Mouse (Mus musculus): Measurements from ENCODE around the gene Rpsa. TPM values are rescaled to one million over a fixed set of nuclear protein-coding genes. Genes with fewer than 3 reads are reported as not detected.

Rpsa gene
- 737 and 982 TPM in 2 replicates for polyA plus RNA-seq (2012; ENCODE audit: insufficient read depth, insufficient read length, missing spikeins)

DNA sequence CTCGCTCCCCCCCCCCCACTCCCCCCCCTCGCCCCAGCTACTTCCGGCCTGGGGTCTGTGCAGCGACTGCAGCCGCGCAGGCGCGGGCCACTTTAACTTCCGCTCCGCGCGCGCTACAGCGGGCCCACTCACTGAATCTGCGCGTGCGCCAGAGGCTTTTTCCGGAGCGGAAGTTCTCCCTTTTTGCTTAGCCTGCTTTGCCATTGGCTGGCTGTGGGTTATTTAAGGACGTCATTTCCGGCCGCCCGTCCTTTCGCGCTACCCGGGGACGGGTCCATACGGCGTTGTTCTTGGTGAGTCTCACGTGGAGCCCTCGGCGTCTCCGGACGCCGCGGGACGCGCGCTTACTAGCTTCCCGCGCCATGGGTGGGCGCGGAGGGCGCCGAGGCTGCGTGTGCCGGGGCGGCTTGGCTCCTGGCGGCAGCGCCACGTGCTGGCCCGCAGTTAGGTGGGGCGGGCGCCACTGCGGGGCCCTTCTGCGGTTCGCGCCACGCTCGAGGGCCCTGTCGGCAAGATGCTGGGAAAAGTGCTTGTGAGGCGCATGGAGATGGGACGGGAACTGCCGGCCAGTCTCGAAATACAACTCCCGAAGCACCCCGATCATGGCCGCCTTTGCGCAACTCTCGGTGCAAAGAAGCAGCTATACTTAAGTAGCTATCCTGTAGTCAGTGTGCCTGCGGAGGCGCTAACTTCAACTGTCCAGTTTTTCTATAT, at the start of gene Rpsa:
Gene Rpsa, plus strand, starts transcription at position 152 of the 714 bp plus-strand sequence.
- H3K4me3 ChIP-seq (ENCODE audit: insufficient read depth, low read depth, low read length), result peak within 1 kb of the TSS; percentile 89
- no peaks in the 10 kb centered on the region for H3K4me1 ChIP-seq (ENCODE audit: control insufficient read depth, insufficient read depth, insufficient read length, low read length)
- H3K27ac ChIP-seq (replicated peaks; ENCODE audit: low read depth, low read length), result peak within 1 kb of the TSS; percentile 81

DNA sequence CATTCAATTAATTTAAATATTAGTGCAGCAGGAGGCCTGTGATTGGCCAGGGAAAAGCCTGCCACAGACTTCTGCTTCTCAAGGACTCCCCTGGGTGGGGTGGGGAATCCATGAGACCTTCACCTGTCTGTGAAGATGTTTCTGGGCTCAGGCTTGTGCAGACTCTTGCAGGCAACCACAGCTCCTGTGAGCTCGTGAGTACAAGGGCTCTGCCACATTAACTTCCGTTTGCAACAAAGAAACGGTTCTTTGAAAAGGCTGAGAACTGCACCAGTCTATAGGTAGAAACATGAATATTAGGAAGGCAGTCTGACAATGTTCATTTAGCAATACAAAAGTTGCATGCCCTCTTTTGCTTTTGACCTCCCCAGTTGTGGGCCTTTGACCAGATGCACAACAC, 49.2 kb upstream of the Rpsa start:
- H3K4me3 ChIP-seq (ENCODE audit: insufficient read depth, low read depth, low read length), result no peak overlapping the region
- no peak overlapping the region for H3K27ac ChIP-seq (replicated peaks; ENCODE audit: low read depth, low read length)
- no peaks in the 10 kb centered on the region for H3K4me1 ChIP-seq (ENCODE audit: control insufficient read depth, insufficient read depth, insufficient read length, low read length)

DNA sequence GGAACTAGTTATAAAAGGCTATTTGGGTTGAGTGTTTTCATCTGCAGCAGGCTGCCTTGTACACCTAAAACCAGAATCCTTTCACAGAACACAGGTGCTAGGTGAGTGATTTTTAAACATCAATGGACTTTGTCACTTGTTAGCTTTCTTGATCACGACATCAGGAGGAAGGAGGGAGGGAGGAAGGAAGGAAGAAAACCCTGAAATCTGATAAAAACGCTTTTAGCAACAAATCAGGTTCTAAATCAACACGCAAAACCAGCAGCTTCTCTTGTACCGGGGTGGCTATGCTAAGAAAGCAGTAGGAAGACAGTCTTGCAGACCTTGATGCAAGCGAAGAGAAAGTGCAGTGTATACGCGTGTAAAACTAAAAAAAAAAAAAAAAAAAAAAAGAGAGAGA, 47.6 kb upstream of the Rpsa start:
- no peak overlapping the region for H3K4me3 ChIP-seq (ENCODE audit: insufficient read depth, low read depth, low read length)
- H3K4me1 ChIP-seq (ENCODE audit: control insufficient read depth, insufficient read depth, insufficient read length, low read length), result no peaks in the 10 kb centered on the region
- H3K27ac ChIP-seq (replicated peaks; ENCODE audit: low read depth, low read length), result no peak overlapping the region

DNA sequence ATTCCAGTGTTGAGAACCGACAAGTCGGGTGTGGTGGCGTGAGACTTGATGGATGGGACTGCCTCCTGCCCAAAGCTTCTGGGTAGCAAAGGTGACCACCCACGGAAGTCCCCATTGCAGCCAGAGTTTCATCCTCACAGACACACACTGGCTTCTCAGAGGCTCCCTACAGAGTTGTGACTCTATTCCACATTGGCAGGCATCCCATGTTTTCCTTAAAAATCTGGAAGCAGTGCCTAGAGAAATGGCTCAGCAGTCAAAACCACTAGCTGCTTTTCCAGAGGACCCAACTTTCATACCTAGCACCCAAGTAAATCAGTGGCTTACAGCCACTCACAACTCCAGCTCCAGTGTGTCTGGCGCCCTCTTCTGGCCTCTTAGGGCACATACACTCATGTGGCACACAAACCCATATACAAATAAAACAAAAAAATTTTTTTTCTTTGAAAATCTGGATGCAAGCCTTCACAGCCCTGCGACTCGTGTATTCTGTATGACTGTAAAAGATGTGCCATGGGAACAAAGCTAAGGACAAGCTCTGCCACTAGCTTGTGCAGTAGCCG, 46.9 kb upstream of the Rpsa start:
- Histone ChIP-seq H3K4me3 (ENCODE audit: insufficient read depth, low read depth, low read length) (no peak overlapping the region), H3K27ac (replicated peaks; ENCODE audit: low read depth, low read length) (no peak overlapping the region), H3K4me1 (ENCODE audit: control insufficient read depth, insufficient read depth, insufficient read length, low read length) (no peaks in the 10 kb centered on the region)

DNA sequence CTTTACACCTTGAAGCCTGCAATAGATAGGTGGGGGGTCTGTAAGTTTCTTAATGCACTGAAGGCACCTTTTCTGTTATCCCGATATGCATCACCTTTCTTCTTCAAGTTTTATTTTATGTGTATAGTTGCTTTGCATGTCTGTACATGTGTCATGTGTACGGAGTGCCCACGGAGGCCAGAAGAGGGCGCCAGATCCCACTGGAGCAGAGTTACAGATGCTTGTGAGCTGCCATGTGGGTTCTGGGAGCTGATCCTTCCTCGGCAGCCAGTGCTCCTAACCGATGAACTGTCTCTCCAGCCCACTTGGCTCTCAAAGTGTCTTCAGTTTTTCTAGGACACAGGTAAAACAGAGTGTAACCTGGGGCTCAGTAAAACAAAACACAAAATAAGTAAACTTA, 46.2 kb upstream of the Rpsa start:
- Histone ChIP-seq H3K4me3 (ENCODE audit: insufficient read depth, low read depth, low read length) (no peak overlapping the region), H3K4me1 (ENCODE audit: control insufficient read depth, insufficient read depth, insufficient read length, low read length) (no peaks in the 10 kb centered on the region), H3K27ac (replicated peaks; ENCODE audit: low read depth, low read length) (no peak overlapping the region)

DNA sequence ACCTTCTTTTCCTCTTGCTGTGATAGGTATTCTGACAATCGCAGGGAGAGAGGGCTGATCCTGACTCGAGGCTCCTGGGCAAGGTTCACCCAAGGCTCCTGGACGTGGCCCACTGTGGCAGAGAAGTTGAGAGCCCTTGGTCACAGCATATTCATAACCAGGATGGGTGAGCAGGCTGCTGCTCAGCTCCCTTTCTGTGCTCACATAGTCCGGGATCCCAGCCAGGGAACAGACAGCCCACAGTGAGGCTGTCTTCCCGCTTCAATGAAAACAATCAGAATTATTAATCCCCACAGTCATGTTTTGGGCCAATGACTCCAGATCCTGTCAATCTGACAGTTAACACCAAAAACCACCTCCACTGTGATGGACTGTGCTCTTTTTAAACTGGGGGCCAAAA, 45.5 kb upstream of the Rpsa start:
- Histone ChIP-seq H3K4me1 (ENCODE audit: control insufficient read depth, insufficient read depth, insufficient read length, low read length) (no peaks in the 10 kb centered on the region), H3K4me3 (ENCODE audit: insufficient read depth, low read depth, low read length) (no peak overlapping the region), H3K27ac (replicated peaks; ENCODE audit: low read depth, low read length) (no peak overlapping the region)

DNA sequence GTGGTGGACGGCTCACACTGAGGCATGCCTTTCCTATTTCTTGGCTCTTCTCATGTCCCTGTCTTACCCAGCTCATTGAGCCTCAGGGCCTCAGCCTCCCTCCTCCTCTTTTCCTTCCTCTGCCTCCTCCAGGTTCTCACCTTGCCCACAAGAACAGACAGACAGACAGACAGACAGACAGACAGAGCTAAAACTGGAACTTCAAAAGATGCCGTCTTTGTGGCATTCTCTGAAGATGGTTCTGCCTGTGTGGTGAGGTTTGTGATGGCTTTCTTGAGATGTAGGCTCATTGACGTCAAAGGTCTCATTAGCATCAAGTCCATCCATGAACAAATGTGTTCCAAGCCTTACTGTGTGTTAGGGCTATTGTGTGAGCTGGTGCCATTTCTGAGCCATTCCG, 44.8 kb upstream of the Rpsa start:
- Histone ChIP-seq H3K4me1 (ENCODE audit: control insufficient read depth, insufficient read depth, insufficient read length, low read length) (no peaks in the 10 kb centered on the region), H3K27ac (replicated peaks; ENCODE audit: low read depth, low read length) (no peak overlapping the region), H3K4me3 (ENCODE audit: insufficient read depth, low read depth, low read length) (no peak overlapping the region)

DNA sequence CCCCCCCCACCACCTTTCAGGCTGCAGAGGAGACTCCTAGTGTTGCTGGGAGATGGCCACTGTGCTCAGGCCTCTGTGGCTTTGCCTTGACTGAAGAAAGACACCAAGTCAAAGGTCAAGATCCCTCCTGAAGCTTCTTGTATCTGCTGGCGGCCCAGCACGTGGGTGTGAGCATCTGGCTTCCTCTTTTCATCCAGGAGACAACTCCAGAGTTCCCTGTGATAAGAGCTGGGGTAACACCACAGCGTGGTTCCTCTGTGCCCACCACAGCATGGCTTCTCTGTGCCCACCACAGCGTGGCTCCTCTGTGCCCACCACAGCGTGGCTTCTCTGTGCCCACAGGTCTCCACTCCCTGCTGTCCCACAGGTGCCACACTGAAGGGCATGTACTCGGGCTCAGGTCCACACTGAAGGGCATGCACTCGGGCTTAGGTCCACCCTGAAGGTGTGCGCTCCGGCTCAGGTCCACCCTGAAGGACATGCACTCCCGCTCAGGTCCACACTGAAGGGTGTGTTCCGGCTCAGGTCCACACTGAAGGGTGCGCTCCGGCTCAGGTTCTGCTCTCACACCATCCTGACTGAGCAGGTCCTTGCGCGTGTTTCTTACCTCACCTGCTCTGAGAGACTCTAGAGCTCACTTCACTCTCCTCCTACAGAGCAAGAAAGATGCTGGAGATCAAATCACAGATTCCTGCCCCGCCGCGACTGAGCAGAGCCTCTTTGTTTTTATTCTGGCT, 44.2 kb upstream of the Rpsa start:
- no peak overlapping the region for H3K27ac ChIP-seq (replicated peaks; ENCODE audit: low read depth, low read length)
- no peaks in the 10 kb centered on the region for H3K4me1 ChIP-seq (ENCODE audit: control insufficient read depth, insufficient read depth, insufficient read length, low read length)
- no peak overlapping the region for H3K4me3 ChIP-seq (ENCODE audit: insufficient read depth, low read depth, low read length)

DNA sequence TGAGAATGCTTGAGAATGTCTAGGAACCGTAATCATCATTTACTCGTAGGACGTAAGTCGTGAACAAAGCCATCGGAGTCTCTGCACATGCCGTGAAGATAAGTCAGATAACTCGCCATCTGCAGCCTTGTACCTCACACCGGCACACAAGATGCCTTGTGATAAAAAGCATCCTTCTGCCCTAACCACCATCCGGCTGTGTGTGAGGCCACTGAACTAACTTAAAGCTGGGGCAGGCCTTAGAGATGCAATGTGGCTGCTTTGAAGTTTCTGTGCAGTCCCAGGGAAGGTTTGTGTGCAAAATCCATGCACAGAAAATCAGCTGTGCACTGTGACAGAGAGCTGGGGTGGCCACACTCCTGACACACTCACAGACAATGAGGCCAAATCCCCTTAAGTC, 43.1 kb upstream of the Rpsa start:
- Histone ChIP-seq H3K4me1 (ENCODE audit: control insufficient read depth, insufficient read depth, insufficient read length, low read length) (no peaks in the 10 kb centered on the region), H3K4me3 (ENCODE audit: insufficient read depth, low read depth, low read length) (no peak overlapping the region), H3K27ac (replicated peaks; ENCODE audit: low read depth, low read length) (no peak overlapping the region)

DNA sequence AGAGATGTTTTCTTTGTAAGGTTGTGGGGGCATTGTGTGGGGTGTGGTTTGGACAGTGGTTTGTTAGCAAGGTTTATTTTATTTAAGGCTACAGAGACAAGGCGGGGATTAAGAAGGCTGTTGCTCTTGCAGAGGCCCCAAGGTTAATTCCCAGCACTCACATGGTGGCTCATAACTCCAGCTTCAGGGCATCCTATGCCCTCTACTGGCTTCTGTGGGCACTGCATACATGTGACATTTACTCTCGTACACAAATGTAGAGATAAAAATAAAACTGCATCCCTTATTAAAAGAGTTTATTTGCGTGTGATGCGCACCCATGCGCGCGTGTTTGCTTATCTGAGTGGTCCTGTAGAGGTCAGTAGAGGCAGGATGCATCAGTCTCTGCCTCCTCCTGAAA, 38.4 kb upstream of the Rpsa start:
- Histone ChIP-seq H3K4me3 (ENCODE audit: insufficient read depth, low read depth, low read length) (no peak overlapping the region), H3K27ac (replicated peaks; ENCODE audit: low read depth, low read length) (no peak overlapping the region), H3K4me1 (ENCODE audit: control insufficient read depth, insufficient read depth, insufficient read length, low read length) (no peaks in the 10 kb centered on the region)

DNA sequence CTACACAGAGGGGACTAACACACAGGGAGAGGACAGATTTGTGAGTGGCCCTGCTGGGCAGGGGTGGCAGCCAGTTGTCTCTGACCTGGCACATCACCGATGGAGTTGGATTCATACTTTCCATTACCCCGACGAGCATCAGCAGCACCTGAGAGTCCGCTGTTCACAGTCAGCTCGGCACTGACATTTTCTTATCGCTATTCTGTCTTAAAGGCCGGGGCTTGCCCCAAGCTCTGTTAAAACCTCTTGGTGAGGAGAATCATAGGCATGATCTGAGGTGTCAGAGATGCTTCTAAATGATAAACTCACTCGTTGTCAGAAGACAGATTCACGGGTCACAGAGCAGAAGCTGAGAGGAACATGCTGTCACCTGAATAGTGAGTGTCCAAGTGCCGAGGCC, 36.4 kb upstream of the Rpsa start:
- Histone ChIP-seq H3K4me3 (ENCODE audit: insufficient read depth, low read depth, low read length) (no peak overlapping the region), H3K4me1 (ENCODE audit: control insufficient read depth, insufficient read depth, insufficient read length, low read length) (no peaks in the 10 kb centered on the region), H3K27ac (replicated peaks; ENCODE audit: low read depth, low read length) (no peak overlapping the region)

DNA sequence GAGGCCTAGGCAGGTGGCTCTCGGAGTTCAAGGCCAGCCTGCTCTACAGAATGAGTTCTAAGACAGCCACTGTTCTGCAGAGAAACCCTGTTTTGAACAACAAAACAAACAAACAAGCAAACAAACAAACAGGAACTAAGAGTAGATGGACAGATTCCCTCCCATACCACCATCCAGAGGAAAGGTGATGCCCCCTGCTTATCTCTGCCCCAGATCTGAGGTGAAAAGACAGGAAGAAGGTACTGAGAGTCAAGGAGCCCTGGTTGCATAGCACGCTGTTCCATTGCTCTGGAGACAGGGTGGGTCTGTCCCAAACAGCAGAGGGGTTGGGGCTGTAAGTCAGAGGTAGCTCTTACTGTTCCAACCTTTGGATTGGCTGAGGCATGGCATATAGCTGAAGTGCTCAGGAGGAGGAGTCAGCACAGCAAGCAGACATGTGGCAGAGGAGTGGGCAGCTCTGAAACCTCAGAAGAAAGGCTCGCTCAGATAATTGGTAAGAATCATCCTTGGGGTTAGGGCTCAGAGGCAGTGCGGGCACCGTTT, 35.7 kb upstream of the Rpsa start, which contains the start of gene Ccr8:
Gene Ccr8, plus strand, starts transcription at position 419 of the 543 bp plus-strand sequence.
- Histone ChIP-seq H3K4me1 (ENCODE audit: control insufficient read depth, insufficient read depth, insufficient read length, low read length) (no peaks in the 10 kb centered on the region), H3K4me3 (ENCODE audit: insufficient read depth, low read depth, low read length) (no peak within 1 kb of the TSS), H3K27ac (replicated peaks; ENCODE audit: low read depth, low read length) (no peak within 1 kb of the TSS)

DNA sequence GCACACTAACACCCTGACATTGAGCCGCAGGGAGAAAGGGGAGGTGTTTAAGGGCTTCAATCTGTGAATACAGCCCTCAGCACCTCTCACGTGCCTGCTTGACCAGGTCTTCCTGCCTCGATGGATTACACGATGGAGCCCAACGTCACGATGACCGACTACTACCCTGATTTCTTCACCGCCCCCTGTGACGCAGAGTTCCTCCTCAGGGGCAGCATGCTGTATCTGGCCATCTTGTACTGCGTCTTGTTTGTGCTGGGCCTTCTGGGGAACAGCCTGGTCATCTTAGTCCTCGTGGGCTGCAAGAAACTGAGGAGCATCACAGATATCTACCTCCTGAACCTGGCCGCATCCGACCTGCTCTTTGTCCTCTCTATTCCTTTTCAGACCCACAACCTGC, 33.8 kb upstream of the Rpsa start:
- no peak overlapping the region for H3K27ac ChIP-seq (replicated peaks; ENCODE audit: low read depth, low read length)
- no peaks in the 10 kb centered on the region for H3K4me1 ChIP-seq (ENCODE audit: control insufficient read depth, insufficient read depth, insufficient read length, low read length)
- H3K4me3 ChIP-seq (ENCODE audit: insufficient read depth, low read depth, low read length), result no peak overlapping the region

DNA sequence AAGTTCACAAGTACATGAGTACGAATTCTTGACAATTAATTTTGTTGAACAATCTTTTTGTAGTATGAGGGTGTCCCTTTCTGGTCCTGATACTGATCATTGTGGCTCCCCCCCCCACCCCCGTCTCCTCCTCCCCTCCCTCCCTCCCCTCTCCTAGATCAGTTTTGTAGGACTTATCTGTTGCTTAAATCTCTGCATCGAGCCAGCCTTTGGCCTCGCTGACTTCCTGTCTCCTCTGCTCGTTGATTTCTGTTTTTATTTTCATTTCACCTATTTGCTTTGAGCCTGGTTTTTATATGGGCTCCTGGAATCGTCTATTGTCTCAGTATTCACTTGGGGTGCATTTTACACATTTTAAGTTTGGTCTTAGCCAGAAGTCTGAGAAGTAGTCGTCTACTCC, 31.6 kb upstream of the Rpsa start:
- no peaks in the 10 kb centered on the region for H3K4me1 ChIP-seq (ENCODE audit: control insufficient read depth, insufficient read depth, insufficient read length, low read length)
- no peak overlapping the region for H3K4me3 ChIP-seq (ENCODE audit: insufficient read depth, low read depth, low read length)
- H3K27ac ChIP-seq (replicated peaks; ENCODE audit: low read depth, low read length), result no peak overlapping the region

DNA sequence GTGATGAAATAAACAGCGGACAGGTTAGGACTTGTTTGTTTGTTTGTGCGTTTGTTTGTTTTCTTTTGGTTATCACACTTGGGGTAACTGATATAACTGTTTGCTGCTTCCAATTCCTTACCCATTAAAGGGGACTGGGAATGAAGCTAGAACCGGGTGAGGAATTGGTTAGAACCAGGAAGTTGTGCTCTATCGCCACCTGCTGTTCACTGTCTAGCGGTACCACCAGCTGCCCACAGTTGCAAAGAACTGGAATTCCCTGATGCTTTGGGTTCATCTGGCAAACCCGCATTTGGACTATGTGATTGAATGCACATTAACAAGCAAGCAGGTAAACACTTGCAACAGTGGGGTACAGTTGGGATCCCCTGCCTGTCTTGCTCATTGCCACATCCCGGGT, 28.8 kb upstream of the Rpsa start:
- no peak overlapping the region for H3K27ac ChIP-seq (replicated peaks; ENCODE audit: low read depth, low read length)
- H3K4me1 ChIP-seq (ENCODE audit: control insufficient read depth, insufficient read depth, insufficient read length, low read length), result no peaks in the 10 kb centered on the region
- no peak overlapping the region for H3K4me3 ChIP-seq (ENCODE audit: insufficient read depth, low read depth, low read length)
